Mouse (Mus musculus) adipocyte (in vitro differentiated cells): ENCODE results near the gene Angptl2.
"Not testable (repeated sequence)": the region's sequence is repeated elsewhere in the genome, so short reads cannot be mapped to it uniquely, and the experiment has no call there.

Experiments used
- DNase-seq: peaks from one replicate; pipeline ENCODE4 v3.0.0-alpha.2; 2016; ENCODE audit warnings: low spot score

Angptl2 gene

GRCm38 (mm10) chr2:33200368-33201068, 15.4 kb upstream of the Angptl2 start:
- DNase-seq: no peak

- no peak for DNase-seq
Measured at GRCm38 (mm10) chr2:33203284-33203683, 12.6 kb upstream of the Angptl2 start.

GRCm38 (mm10) chr2:33204980-33205379, 10.9 kb upstream of the Angptl2 start:
- peak; percentile 61 for DNase-seq

GRCm38 (mm10) chr2:33205939-33206525, 9.8 kb upstream of the Angptl2 start:
- DNase-seq: no peak

GRCm38 (mm10) chr2:33207069-33207468, 8.8 kb upstream of the Angptl2 start:
- no peak for DNase-seq

- no peak for DNase-seq
Measured at GRCm38 (mm10) chr2:33208134-33208533, 7.7 kb upstream of the Angptl2 start.

- no peak for DNase-seq
Measured at GRCm38 (mm10) chr2:33210841-33211240, 5.0 kb upstream of the Angptl2 start.

- DNase-seq: not testable (repeated sequence)
Measured at GRCm38 (mm10) chr2:33211263-33211662, 4.6 kb upstream of the Angptl2 start.

GRCm38 (mm10) chr2:33215177-33215699, 631 bp upstream of the Angptl2 start:
- DNase-seq: no peak

GRCm38 (mm10) chr2:33216645-33217424, 966 bp downstream of the Angptl2 start:
- DNase-seq: peak; percentile 81

- peak; percentile 60 for DNase-seq
Measured at GRCm38 (mm10) chr2:33217425-33217794, 1.5 kb downstream of the Angptl2 start.

GRCm38 (mm10) chr2:33218903-33219625, 3.2 kb downstream of the Angptl2 start:
- DNase-seq: peak; percentile 72

GRCm38 (mm10) chr2:33219637-33220036, 3.8 kb downstream of the Angptl2 start:
- DNase-seq: no peak

- no peak for DNase-seq
Measured at GRCm38 (mm10) chr2:33220246-33220645, 4.4 kb downstream of the Angptl2 start.

GRCm38 (mm10) chr2:33220674-33221338, 4.9 kb downstream of the Angptl2 start:
- DNase-seq: no peak

- no peak for DNase-seq
Measured at GRCm38 (mm10) chr2:33221339-33221900, 5.6 kb downstream of the Angptl2 start.

- DNase-seq: no peak
Measured at GRCm38 (mm10) chr2:33222480-33222879, 6.6 kb downstream of the Angptl2 start.

GRCm38 (mm10) chr2:33223656-33224358, 7.9 kb downstream of the Angptl2 start:
- DNase-seq: no peak

- no peak for DNase-seq
Measured at GRCm38 (mm10) chr2:33225921-33226320, 10.1 kb downstream of the Angptl2 start.

GRCm38 (mm10) chr2:33228077-33228476, 12.2 kb downstream of the Angptl2 start:
- DNase-seq: no peak

GRCm38 (mm10) chr2:33228551-33228950, 12.7 kb downstream of the Angptl2 start:
- no peak for DNase-seq
